Mouse (Mus musculus) forebrain, embryonic 13.5 days (tissue): ENCODE measurements around the gene Gm973. TPM values are rescaled to one million over a fixed set of nuclear protein-coding genes. Genes with fewer than 3 reads are reported as not detected.

Experiments used
- ATAC-seq: fragments of 200-750 bp; cut with Nextera tagmentation; 2 replicates; pipeline ENCODE4 v1.8.0; 2017
- H3K27ac ChIP-seq: fragments of 300-500 bp; sonication (generic); 2 replicates; pipeline ENCODE4 v1.5.1; 2015; ENCODE audit warnings: inconsistent platforms, mild to moderate bottlenecking, moderate library complexity
- H3K27me3 ChIP-seq: fragments of 300-500 bp; sonication (generic); 2 replicates; pipeline ENCODE4 v1.6.1; 2015; ENCODE audit warnings: mild to moderate bottlenecking, inconsistent platforms
- H3K36me3 ChIP-seq: fragments of 300-500 bp; sonication (generic); 2 replicates; pipeline ENCODE4 v1.6.1; 2015; ENCODE audit warnings: mild to moderate bottlenecking, inconsistent platforms; ENCODE audit not compliant: poor library complexity, severe bottlenecking
- H3K4me1 ChIP-seq: fragments of 300-500 bp; sonication (generic); 2 replicates; pipeline ENCODE4 v1.6.1; 2015; ENCODE audit warnings: inconsistent platforms
- H3K4me2 ChIP-seq: fragments of 300-500 bp; sonication (generic); 2 replicates; pipeline ENCODE4 v1.6.1; 2015; ENCODE audit warnings: inconsistent platforms, mild to moderate bottlenecking, moderate library complexity
- H3K4me3 ChIP-seq: fragments of 300-500 bp; sonication (generic); 2 replicates; pipeline ENCODE4 v1.5.1; 2015; ENCODE audit warnings: mild to moderate bottlenecking, inconsistent platforms
- H3K9ac ChIP-seq: fragments of 300-500 bp; sonication (generic); 2 replicates; pipeline ENCODE4 v1.6.1; 2015; ENCODE audit warnings: mild to moderate bottlenecking, inconsistent platforms
- H3K9me3 ChIP-seq: fragments of 300-500 bp; sonication (generic); replicated peaks from 2 replicates; pipeline ENCODE4 v1.6.1; 2016; ENCODE audit warnings: inconsistent platforms
- WGBS: fragments of 180-500 bp; shearing (Covaris S2); methylation state at CpG from one replicate; pipeline ENCODE4 v1.1.7; 2015; 5-methylcytosine and 5-hydroxymethylcytosine counted together
- polyA plus RNA-seq: library from polyadenylated mRNA; unstranded; fragments of >200 nt; fragmentation: Nextera tagmentation; extraction: Ambion mirVana; gene quantifications from 2 replicates; pipeline ENCODE4 v1.2.1, GENCODE M21; 2015

Gm973 gene
- polyA plus RNA-seq, 1 experiment from 2014 or later = 3.0 TPM

GRCm38 (mm10) chr1:59524759-59525158 lies 8.7 kb downstream of the Gm973 start:
- ATAC-seq = no peak
- Histone ChIP-seq H3K4me3 (no peak overlapping the region), H3K4me1 (peaks cover 8% of the 10 kb centered on the region), H3K27me3 (no peaks in the 10 kb centered on the region), H3K27ac (no peak overlapping the region), H3K9ac (no peak overlapping the region), H3K4me2 (no peak overlapping the region), H3K36me3 (no peaks in the 10 kb centered on the region), H3K9me3 (no peaks in the 10 kb centered on the region)
- 61% methylated on average over 3 of the region's 3 CpGs for WGBS

DNA sequence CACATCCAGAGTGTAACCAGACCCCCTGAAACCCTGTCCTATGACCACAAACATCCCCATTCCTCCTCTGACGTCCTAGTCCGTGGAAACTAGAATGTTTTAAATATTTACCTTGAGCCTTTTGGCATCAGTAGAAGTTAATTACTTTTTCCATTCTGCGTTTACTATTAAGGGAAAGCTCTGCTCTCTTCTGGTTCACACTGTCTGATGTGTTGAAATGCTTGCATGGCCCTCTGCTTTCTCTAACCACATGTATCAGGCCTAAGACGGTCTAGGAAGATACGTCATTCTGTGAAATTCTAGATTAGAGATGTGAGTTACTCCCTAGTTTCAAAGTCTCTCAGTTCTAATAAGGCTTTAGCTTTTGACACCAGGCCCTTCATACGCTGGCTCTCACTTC lies 11.2 kb downstream of the Gm973 start:
- no peak overlapping the region for H3K4me3 ChIP-seq
- no peaks in the 10 kb centered on the region for H3K27me3 ChIP-seq
- no peak overlapping the region for H3K27ac ChIP-seq
- peaks cover 8% of the 10 kb centered on the region for H3K4me1 ChIP-seq
- no peaks in the 10 kb centered on the region for H3K9me3 ChIP-seq
- no peak overlapping the region for H3K9ac ChIP-seq
- H3K4me2 ChIP-seq = no peak overlapping the region
- 92% methylated on average over 6 of the region's 6 CpGs for WGBS
- no peak for ATAC-seq
- no peaks in the 10 kb centered on the region for H3K36me3 ChIP-seq

- H3K36me3 ChIP-seq = no peaks in the 10 kb centered on the region
- no peak overlapping the region for H3K4me3 ChIP-seq
- H3K27ac ChIP-seq = peak overlapping the region; percentile 81
- ATAC-seq = peak; percentile 97
- H3K4me1 ChIP-seq = peaks cover 31% of the 10 kb centered on the region
- H3K4me2 ChIP-seq = no peak overlapping the region
- 14% methylated on average over 5 of the region's 5 CpGs for WGBS
- H3K9ac ChIP-seq = no peak overlapping the region
- no peaks in the 10 kb centered on the region for H3K9me3 ChIP-seq
- H3K27me3 ChIP-seq = no peaks in the 10 kb centered on the region
Observed at GRCm38 (mm10) chr1:59534976-59535810, 19.1 kb downstream of the Gm973 start.

DNA sequence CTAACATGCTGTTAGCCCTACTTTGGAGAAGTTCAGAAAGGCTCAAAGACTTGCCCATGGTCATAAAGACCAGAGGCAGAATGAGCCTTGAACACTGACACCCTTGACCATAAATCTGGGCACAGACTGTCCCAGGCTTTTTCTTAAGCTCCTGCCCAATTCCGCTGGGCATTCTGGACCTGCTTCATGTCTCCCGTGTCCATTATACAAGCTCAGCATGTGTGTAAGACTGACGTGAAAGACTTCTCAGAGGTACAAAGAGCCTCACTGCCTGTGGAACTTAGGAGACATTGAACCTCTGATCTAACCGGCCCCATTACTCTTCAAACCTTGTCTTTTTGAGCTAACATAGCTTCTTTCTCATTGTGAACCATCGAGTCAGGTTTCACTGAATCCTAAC lies 22.3 kb downstream of the Gm973 start:
- Histone ChIP-seq H3K9me3 (no peaks in the 10 kb centered on the region), H3K27ac (no peak overlapping the region), H3K4me3 (no peak overlapping the region), H3K27me3 (no peaks in the 10 kb centered on the region), H3K4me1 (peaks cover 37% of the 10 kb centered on the region), H3K9ac (no peak overlapping the region), H3K4me2 (no peak overlapping the region), H3K36me3 (no peaks in the 10 kb centered on the region)
- no peak for ATAC-seq
- WGBS = 80% methylated on average over 5 of the region's 5 CpGs

GRCm38 (mm10) chr1:59540537-59541148 lies 24.6 kb downstream of the Gm973 start:
- Histone ChIP-seq H3K4me2 (no peak overlapping the region), H3K27ac (no peak overlapping the region), H3K36me3 (no peaks in the 10 kb centered on the region), H3K9ac (no peak overlapping the region), H3K4me1 (peaks cover 18% of the 10 kb centered on the region), H3K27me3 (no peaks in the 10 kb centered on the region), H3K4me3 (no peak overlapping the region), H3K9me3 (no peaks in the 10 kb centered on the region)
- 44% methylated on average over 19 of the region's 19 CpGs for WGBS
- ATAC-seq = no peak

DNA sequence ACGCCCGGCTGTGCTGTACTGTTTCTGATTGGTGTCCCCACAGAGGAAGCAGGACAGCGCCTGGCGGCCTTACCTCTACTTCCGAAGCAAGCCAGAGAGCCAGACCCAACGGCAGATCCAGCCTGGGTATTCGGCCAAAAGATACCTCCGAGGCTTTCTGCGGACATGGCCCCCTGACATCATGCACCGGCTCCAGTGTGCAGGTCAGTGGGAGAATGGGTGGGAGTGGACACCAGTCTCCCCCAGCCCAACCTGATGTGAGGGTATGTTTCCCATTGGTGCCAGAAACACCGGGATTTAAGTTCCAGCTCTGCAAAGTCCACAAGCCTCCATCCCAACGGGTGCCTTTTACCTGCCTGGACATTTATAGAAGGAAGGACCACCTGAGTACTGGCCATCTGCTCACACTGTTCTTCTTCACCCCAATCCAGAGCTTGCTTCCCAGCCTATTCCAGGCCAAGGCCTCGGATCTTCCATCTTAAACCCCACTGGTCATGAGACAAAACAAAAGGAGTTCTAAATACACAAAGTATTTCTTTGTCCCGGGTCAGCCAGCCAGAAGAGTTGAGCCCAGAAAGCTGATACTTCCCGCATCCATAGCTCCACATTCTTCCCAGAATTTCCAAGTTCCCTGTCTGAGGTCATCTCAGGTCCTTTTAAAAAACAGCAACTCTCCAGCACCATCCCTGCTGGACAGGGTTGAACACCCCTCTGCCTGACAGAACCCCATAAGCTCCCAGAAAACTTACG lies 25.4 kb downstream of the Gm973 start:
- no peak overlapping the region for H3K27ac ChIP-seq
- H3K4me3 ChIP-seq = no peak overlapping the region
- H3K4me2 ChIP-seq = no peak overlapping the region
- no peak overlapping the region for H3K9ac ChIP-seq
- ATAC-seq = no peak
- no peaks in the 10 kb centered on the region for H3K27me3 ChIP-seq
- H3K9me3 ChIP-seq = no peaks in the 10 kb centered on the region
- peaks cover 10% of the 10 kb centered on the region for H3K4me1 ChIP-seq
- H3K36me3 ChIP-seq = no peaks in the 10 kb centered on the region
- WGBS = 80% methylated on average over 16 of the region's 16 CpGs

DNA sequence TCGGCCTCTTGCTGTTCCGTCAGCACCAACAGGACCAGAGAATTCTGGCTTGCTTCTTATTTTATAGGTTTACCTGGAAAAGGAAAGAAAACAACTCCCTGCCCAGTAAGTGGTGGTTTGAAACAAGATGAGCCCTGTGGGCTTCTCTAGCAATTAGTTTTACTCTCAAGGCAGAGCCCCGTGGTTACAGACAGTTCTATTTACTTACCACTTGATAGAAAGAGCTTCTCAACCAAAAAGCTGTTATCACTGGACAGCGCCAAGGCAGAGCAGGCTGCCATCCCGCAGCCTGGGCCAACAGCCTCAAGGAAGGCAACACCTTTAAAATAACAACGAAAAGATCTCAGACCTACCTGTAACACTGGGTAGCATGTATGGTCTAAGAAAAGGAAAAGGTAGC lies 26.2 kb downstream of the Gm973 start:
- H3K27ac ChIP-seq = no peak overlapping the region
- 77% methylated on average over 6 of the region's 6 CpGs for WGBS
- H3K4me3 ChIP-seq = no peak overlapping the region
- no peak overlapping the region for H3K9ac ChIP-seq
- no peaks in the 10 kb centered on the region for H3K36me3 ChIP-seq
- H3K4me2 ChIP-seq = no peak overlapping the region
- ATAC-seq = no peak
- H3K4me1 ChIP-seq = peaks cover 6% of the 10 kb centered on the region; the same call in 1 of the 2 replicates
- H3K27me3 ChIP-seq = no peaks in the 10 kb centered on the region
- no peaks in the 10 kb centered on the region for H3K9me3 ChIP-seq

GRCm38 (mm10) chr1:59543911-59544310 lies 27.8 kb downstream of the Gm973 start:
- ATAC-seq = no peak
- H3K27me3 ChIP-seq = no peaks in the 10 kb centered on the region
- H3K4me2 ChIP-seq = no peak overlapping the region
- no peak overlapping the region for H3K9ac ChIP-seq
- no peaks in the 10 kb centered on the region for H3K9me3 ChIP-seq
- no peak overlapping the region for H3K27ac ChIP-seq
- H3K4me1 ChIP-seq = peaks cover 11% of the 10 kb centered on the region
- H3K36me3 ChIP-seq = no peaks in the 10 kb centered on the region
- 84% methylated on average over 8 of the region's 8 CpGs for WGBS
- no peak overlapping the region for H3K4me3 ChIP-seq

- Histone ChIP-seq H3K4me2 (no peak overlapping the region), H3K9ac (no peak overlapping the region), H3K4me1 (peaks cover 16% of the 10 kb centered on the region), H3K27ac (no peak overlapping the region), H3K4me3 (no peak overlapping the region), H3K36me3 (no peaks in the 10 kb centered on the region), H3K9me3 (no peaks in the 10 kb centered on the region), H3K27me3 (peaks cover 4% of the 10 kb centered on the region; the same call in 1 of the 2 replicates)
- 80% methylated on average over 5 of the region's 5 CpGs for WGBS
- ATAC-seq = no peak
Observed at GRCm38 (mm10) chr1:59548486-59548885, 32.4 kb downstream of the Gm973 start.

DNA sequence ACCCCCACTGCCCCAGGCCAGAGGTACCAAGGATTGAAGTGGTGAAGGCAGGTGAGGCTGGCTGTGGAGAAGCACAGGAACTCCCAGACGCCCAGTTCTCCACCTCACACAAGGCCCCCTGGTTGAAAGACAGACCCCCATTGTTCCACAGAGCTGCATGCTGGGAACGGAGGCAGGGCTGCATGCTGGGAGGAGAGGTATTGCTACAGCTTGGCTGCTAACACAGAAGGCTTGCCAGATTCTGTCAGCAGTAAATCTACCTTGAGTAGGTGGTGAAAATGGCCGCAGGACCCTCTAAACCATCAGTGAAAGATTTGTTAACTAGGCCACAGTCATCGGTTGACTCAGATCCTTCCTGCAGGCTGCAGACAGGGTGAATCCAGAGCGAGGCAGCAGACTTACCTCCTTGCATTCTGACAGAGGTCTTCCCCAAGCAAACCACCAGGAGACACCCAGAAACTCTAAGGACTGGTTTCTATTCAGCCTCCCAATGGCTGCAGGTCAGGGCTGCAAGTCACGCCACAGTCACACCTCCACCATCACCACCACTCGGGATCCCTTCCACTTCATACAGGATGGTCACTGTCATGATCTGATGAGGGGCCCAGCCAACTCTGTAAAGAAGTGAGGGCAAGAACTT lies 33.1 kb downstream of the Gm973 start:
- no peaks in the 10 kb centered on the region for H3K36me3 ChIP-seq
- H3K9ac ChIP-seq = no peak overlapping the region
- H3K4me3 ChIP-seq = no peak overlapping the region
- H3K27me3 ChIP-seq = peaks cover 4% of the 10 kb centered on the region; the same call in 1 of the 2 replicates
- H3K27ac ChIP-seq = no peak overlapping the region
- 62% methylated on average over 7 of the region's 7 CpGs for WGBS
- peaks cover 21% of the 10 kb centered on the region for H3K4me1 ChIP-seq
- no peak overlapping the region for H3K4me2 ChIP-seq
- ATAC-seq = no peak
- H3K9me3 ChIP-seq = no peaks in the 10 kb centered on the region

- peaks cover 21% of the 10 kb centered on the region for H3K4me1 ChIP-seq
- no peak for ATAC-seq
- peaks cover 4% of the 10 kb centered on the region; the same call in 1 of the 2 replicates for H3K27me3 ChIP-seq
- H3K9me3 ChIP-seq = no peaks in the 10 kb centered on the region
- H3K4me2 ChIP-seq = no peak overlapping the region
- H3K36me3 ChIP-seq = no peaks in the 10 kb centered on the region
- no peak overlapping the region for H3K9ac ChIP-seq
- WGBS = 86% methylated on average over 6 of the region's 6 CpGs
- H3K27ac ChIP-seq = no peak overlapping the region
- no peak overlapping the region for H3K4me3 ChIP-seq
Observed at GRCm38 (mm10) chr1:59550227-59550626, 34.2 kb downstream of the Gm973 start.

- H3K36me3 ChIP-seq = no peaks in the 10 kb centered on the region
- no peak overlapping the region for H3K27ac ChIP-seq
- no peak overlapping the region for H3K4me3 ChIP-seq
- H3K4me1 ChIP-seq = peaks cover 21% of the 10 kb centered on the region
- H3K9me3 ChIP-seq = no peaks in the 10 kb centered on the region
- peaks cover 4% of the 10 kb centered on the region; the same call in 1 of the 2 replicates for H3K27me3 ChIP-seq
- ATAC-seq = no peak
- 62% methylated on average over 11 of the region's 11 CpGs for WGBS
- H3K4me2 ChIP-seq = no peak overlapping the region
- no peak overlapping the region for H3K9ac ChIP-seq
Observed at GRCm38 (mm10) chr1:59550996-59551395, 34.9 kb downstream of the Gm973 start.
